Mouse (Mus musculus): ENCODE results near the gene Pde4d. TPM values are rescaled to one million over a fixed set of nuclear protein-coding genes. Genes with fewer than 3 reads are reported as not detected.
A peak's percentile ranks its signal among the peaks of the same experiment; 100 is the strongest.

Gene Pde4d
- polyA plus RNA-seq, 1 experiment from 2014 or later: 29.2 TPM

DNA sequence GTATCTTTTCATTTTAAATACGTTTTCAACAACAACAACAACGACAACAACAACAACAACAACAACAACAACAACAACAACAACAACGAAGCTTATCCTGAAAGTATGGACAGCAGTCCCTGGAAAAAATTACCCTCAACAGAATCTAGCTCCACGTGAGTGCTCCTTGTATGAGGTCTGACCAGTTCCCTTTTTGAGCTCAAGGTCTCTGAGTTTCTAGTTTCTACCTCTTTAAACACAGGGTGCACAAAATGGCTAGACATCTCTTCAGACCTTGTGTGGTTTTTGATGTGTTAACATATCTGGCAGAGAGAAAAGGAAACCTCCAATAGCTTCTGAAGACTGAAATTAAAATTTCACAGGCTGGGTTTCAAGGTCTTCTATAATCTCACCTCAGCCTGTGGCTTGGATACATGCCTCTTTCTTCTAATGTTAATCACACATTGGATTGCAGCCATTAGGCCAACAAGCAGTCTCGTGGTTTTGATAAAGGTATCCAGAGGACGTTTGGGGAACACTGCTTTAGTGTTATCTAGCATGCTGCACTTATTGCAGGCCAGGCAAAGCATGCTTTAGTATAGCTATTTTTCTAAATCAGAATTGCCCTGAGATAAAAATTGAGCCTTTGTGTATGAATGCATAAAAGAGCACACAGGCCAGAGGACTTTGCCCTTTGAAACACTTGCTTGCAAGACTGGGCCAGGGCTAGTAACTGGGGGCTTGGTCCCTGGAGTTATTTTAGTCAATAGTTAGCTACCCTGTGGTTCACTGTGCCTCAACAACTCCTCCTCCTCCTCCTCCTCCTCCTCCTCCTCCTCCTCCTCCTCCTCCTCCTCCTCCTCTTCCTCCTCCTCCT, 3.5 kb downstream of the Pde4d start:
- Histone ChIP-seq H3K4me1 (ENCODE audit: control insufficient read depth in 2 of 2, insufficient read depth in 2 of 2, low read length in 2 of 2) (peaks cover 11 to 35% of the 10 kb centered on the region in 2 experiments), H3K4me3 (ENCODE audit: control insufficient read depth in 1 of 2, insufficient read depth in 1 of 2, low read depth in 1 of 2, low read length in 2 of 2) (no peak overlapping the region), H3K27ac (replicated peaks in 1 of 2; ENCODE audit: control insufficient read depth in 1 of 2, insufficient read depth in 1 of 2, low read depth in 2 of 2, low read length in 2 of 2) (peak overlapping the region; percentile 51 to 56), H3K4me2 (ENCODE audit: low read length) (no peak overlapping the region), H3K9ac (ENCODE audit: low read length) (no peak overlapping the region), H3K27me3 (ENCODE audit: control insufficient read depth, insufficient read depth, low read length) (no peaks in the 10 kb centered on the region), H3K9me3 (ENCODE audit: control insufficient read depth, low read length) (no peaks in the 10 kb centered on the region), H3K36me3 (ENCODE audit: control insufficient read depth, insufficient read depth, low read length) (no peaks in the 10 kb centered on the region)
- WGBS: 48% methylated on average over 6 of the region's 6 CpGs
- peak; percentile 75 for ATAC-seq (ENCODE audit: insufficient number of reproducible peaks, insufficient read depth, low FRiP score, low read depth)

GRCm38 (mm10) chr13:108462518-108462917, 12.8 kb downstream of the Pde4d start:
- Histone ChIP-seq H3K4me2 (ENCODE audit: low read length) (no peak overlapping the region), H3K9ac (ENCODE audit: low read length) (no peak overlapping the region), H3K27ac (replicated peaks in 1 of 2; ENCODE audit: control insufficient read depth in 1 of 2, insufficient read depth in 1 of 2, low read depth in 2 of 2, low read length in 2 of 2) (no peak overlapping the region), H3K4me3 (ENCODE audit: control insufficient read depth in 1 of 2, insufficient read depth in 1 of 2, low read depth in 1 of 2, low read length in 2 of 2) (no peak overlapping the region), H3K36me3 (ENCODE audit: control insufficient read depth, insufficient read depth, low read length) (no peaks in the 10 kb centered on the region), H3K4me1 (ENCODE audit: control insufficient read depth in 2 of 2, insufficient read depth in 2 of 2, low read length in 2 of 2) (no peaks in the 10 kb centered on the region), H3K27me3 (ENCODE audit: control insufficient read depth, insufficient read depth, low read length) (no peaks in the 10 kb centered on the region), H3K9me3 (ENCODE audit: control insufficient read depth, low read length) (0 out of 2 replicates have a peak, but pooled peaks cover 3% of the 10 kb centered on the region)
- no peak for ATAC-seq (ENCODE audit: insufficient number of reproducible peaks, insufficient read depth, low FRiP score, low read depth)
- WGBS: 79% methylated on average over 5 of the region's 5 CpGs

GRCm38 (mm10) chr13:108465755-108466154, 16.0 kb downstream of the Pde4d start:
- H3K36me3 ChIP-seq (ENCODE audit: control insufficient read depth, insufficient read depth, low read length): no peaks in the 10 kb centered on the region
- no peak for ATAC-seq (ENCODE audit: insufficient number of reproducible peaks, insufficient read depth, low FRiP score, low read depth)
- no peak overlapping the region for H3K4me3 ChIP-seq (ENCODE audit: control insufficient read depth in 1 of 2, insufficient read depth in 1 of 2, low read depth in 1 of 2, low read length in 2 of 2)
- H3K9ac ChIP-seq (ENCODE audit: low read length): no peak overlapping the region
- H3K27ac ChIP-seq (replicated peaks in 1 of 2; ENCODE audit: control insufficient read depth in 1 of 2, insufficient read depth in 1 of 2, low read depth in 2 of 2, low read length in 2 of 2): peak overlapping the region in 1 of 2 experiments; percentile 8; a peak in 1 of 4 replicates
- no peaks in the 10 kb centered on the region for H3K4me1 ChIP-seq (ENCODE audit: control insufficient read depth in 2 of 2, insufficient read depth in 2 of 2, low read length in 2 of 2)
- H3K27me3 ChIP-seq (ENCODE audit: control insufficient read depth, insufficient read depth, low read length): no peaks in the 10 kb centered on the region
- H3K9me3 ChIP-seq (ENCODE audit: control insufficient read depth, low read length): no peaks in the 10 kb centered on the region
- no peak overlapping the region for H3K4me2 ChIP-seq (ENCODE audit: low read length)

- no peaks in the 10 kb centered on the region for H3K36me3 ChIP-seq (ENCODE audit: control insufficient read depth, insufficient read depth, low read length)
- no peak overlapping the region for H3K4me3 ChIP-seq (ENCODE audit: control insufficient read depth in 1 of 2, insufficient read depth in 1 of 2, low read depth in 1 of 2, low read length in 2 of 2)
- no peak overlapping the region for H3K9ac ChIP-seq (ENCODE audit: low read length)
- H3K4me1 ChIP-seq (ENCODE audit: control insufficient read depth in 2 of 2, insufficient read depth in 2 of 2, low read length in 2 of 2): no peaks in the 10 kb centered on the region
- 29% methylated on average over 1 of the region's 1 CpGs for WGBS
- H3K27ac ChIP-seq (replicated peaks in 1 of 2; ENCODE audit: control insufficient read depth in 1 of 2, insufficient read depth in 1 of 2, low read depth in 2 of 2, low read length in 2 of 2): no peak overlapping the region
- no peaks in the 10 kb centered on the region for H3K9me3 ChIP-seq (ENCODE audit: control insufficient read depth, low read length)
- no peak overlapping the region for H3K4me2 ChIP-seq (ENCODE audit: low read length)
- no peak for ATAC-seq (ENCODE audit: insufficient number of reproducible peaks, insufficient read depth, low FRiP score, low read depth)
- no peaks in the 10 kb centered on the region for H3K27me3 ChIP-seq (ENCODE audit: control insufficient read depth, insufficient read depth, low read length)
Measured at GRCm38 (mm10) chr13:108467046-108467445, 17.3 kb downstream of the Pde4d start.

GRCm38 (mm10) chr13:108480451-108480850, 30.7 kb downstream of the Pde4d start:
- Histone ChIP-seq H3K4me1 (ENCODE audit: control insufficient read depth in 2 of 2, insufficient read depth in 2 of 2, low read length in 2 of 2) (no peaks in the 10 kb centered on the region), H3K4me3 (ENCODE audit: control insufficient read depth in 1 of 2, insufficient read depth in 1 of 2, low read depth in 1 of 2, low read length in 2 of 2) (no peak overlapping the region), H3K9ac (ENCODE audit: low read length) (no peak overlapping the region), H3K27me3 (ENCODE audit: control insufficient read depth, insufficient read depth, low read length) (no peaks in the 10 kb centered on the region), H3K36me3 (ENCODE audit: control insufficient read depth, insufficient read depth, low read length) (no peaks in the 10 kb centered on the region), H3K4me2 (ENCODE audit: low read length) (no peak overlapping the region), H3K9me3 (ENCODE audit: control insufficient read depth, low read length) (no peaks in the 10 kb centered on the region), H3K27ac (replicated peaks in 1 of 2; ENCODE audit: control insufficient read depth in 1 of 2, insufficient read depth in 1 of 2, low read depth in 2 of 2, low read length in 2 of 2) (no peak overlapping the region)
- no peak for ATAC-seq (ENCODE audit: insufficient number of reproducible peaks, insufficient read depth, low FRiP score, low read depth)
- WGBS: 88% methylated on average over 3 of the region's 3 CpGs

DNA sequence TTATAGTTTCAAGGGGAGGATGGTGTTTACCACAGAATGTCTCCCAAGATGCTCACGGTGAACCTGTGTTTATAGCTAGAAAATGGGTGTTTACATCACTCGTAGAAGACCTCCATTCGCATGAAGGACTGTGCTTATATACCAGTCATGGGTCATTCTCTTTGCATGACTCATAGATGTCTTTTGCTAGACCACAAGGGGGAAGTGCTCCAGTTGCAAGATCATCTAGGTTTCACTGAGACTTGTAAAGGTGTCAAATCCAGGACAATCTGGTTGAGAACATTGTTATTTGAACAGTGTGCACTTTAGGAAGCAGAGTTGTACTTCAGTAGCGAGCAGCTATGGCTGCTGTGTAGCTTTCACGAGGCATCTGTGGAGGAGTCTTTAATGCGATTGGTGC, 35.3 kb downstream of the Pde4d start:
- no peak for ATAC-seq (ENCODE audit: insufficient number of reproducible peaks, insufficient read depth, low FRiP score, low read depth)
- no peak overlapping the region for H3K27ac ChIP-seq (replicated peaks in 1 of 2; ENCODE audit: control insufficient read depth in 1 of 2, insufficient read depth in 1 of 2, low read depth in 2 of 2, low read length in 2 of 2)
- no peaks in the 10 kb centered on the region for H3K9me3 ChIP-seq (ENCODE audit: control insufficient read depth, low read length)
- H3K27me3 ChIP-seq (ENCODE audit: control insufficient read depth, insufficient read depth, low read length): no peaks in the 10 kb centered on the region
- 80% methylated on average over 6 of the region's 6 CpGs for WGBS
- no peaks in the 10 kb centered on the region for H3K36me3 ChIP-seq (ENCODE audit: control insufficient read depth, insufficient read depth, low read length)
- no peak overlapping the region for H3K4me2 ChIP-seq (ENCODE audit: low read length)
- H3K4me1 ChIP-seq (ENCODE audit: control insufficient read depth in 2 of 2, insufficient read depth in 2 of 2, low read length in 2 of 2): no peaks in the 10 kb centered on the region
- H3K9ac ChIP-seq (ENCODE audit: low read length): no peak overlapping the region
- no peak overlapping the region for H3K4me3 ChIP-seq (ENCODE audit: control insufficient read depth in 1 of 2, insufficient read depth in 1 of 2, low read depth in 1 of 2, low read length in 2 of 2)

- Histone ChIP-seq H3K9ac (ENCODE audit: low read length) (no peak overlapping the region), H3K27me3 (ENCODE audit: control insufficient read depth, insufficient read depth, low read length) (no peaks in the 10 kb centered on the region), H3K9me3 (ENCODE audit: control insufficient read depth, low read length) (no peaks in the 10 kb centered on the region), H3K4me3 (ENCODE audit: control insufficient read depth in 1 of 2, insufficient read depth in 1 of 2, low read depth in 1 of 2, low read length in 2 of 2) (no peak overlapping the region), H3K27ac (replicated peaks in 1 of 2; ENCODE audit: control insufficient read depth in 1 of 2, insufficient read depth in 1 of 2, low read depth in 2 of 2, low read length in 2 of 2) (no peak overlapping the region), H3K4me2 (ENCODE audit: low read length) (no peak overlapping the region), H3K36me3 (ENCODE audit: control insufficient read depth, insufficient read depth, low read length) (no peaks in the 10 kb centered on the region), H3K4me1 (ENCODE audit: control insufficient read depth in 2 of 2, insufficient read depth in 2 of 2, low read length in 2 of 2) (no peaks in the 10 kb centered on the region)
- ATAC-seq (ENCODE audit: insufficient number of reproducible peaks, insufficient read depth, low FRiP score, low read depth): no peak
- WGBS: 78% methylated on average over 3 of the region's 3 CpGs
Measured at GRCm38 (mm10) chr13:108487066-108487465, 37.3 kb downstream of the Pde4d start.

- H3K4me3 ChIP-seq (ENCODE audit: control insufficient read depth in 1 of 2, insufficient read depth in 1 of 2, low read depth in 1 of 2, low read length in 2 of 2): no peak overlapping the region
- no peak overlapping the region for H3K4me2 ChIP-seq (ENCODE audit: low read length)
- no peak for ATAC-seq (ENCODE audit: insufficient number of reproducible peaks, insufficient read depth, low FRiP score, low read depth)
- H3K36me3 ChIP-seq (ENCODE audit: control insufficient read depth, insufficient read depth, low read length): no peaks in the 10 kb centered on the region
- H3K27ac ChIP-seq (replicated peaks in 1 of 2; ENCODE audit: control insufficient read depth in 1 of 2, insufficient read depth in 1 of 2, low read depth in 2 of 2, low read length in 2 of 2): no peak overlapping the region
- H3K9me3 ChIP-seq (ENCODE audit: control insufficient read depth, low read length): no peaks in the 10 kb centered on the region
- H3K27me3 ChIP-seq (ENCODE audit: control insufficient read depth, insufficient read depth, low read length): no peaks in the 10 kb centered on the region
- H3K9ac ChIP-seq (ENCODE audit: low read length): no peak overlapping the region
- no peaks in the 10 kb centered on the region for H3K4me1 ChIP-seq (ENCODE audit: control insufficient read depth in 2 of 2, insufficient read depth in 2 of 2, low read length in 2 of 2)
Measured at GRCm38 (mm10) chr13:108489825-108490224, 40.1 kb downstream of the Pde4d start.
